Mouse (Mus musculus) forebrain, postnatal 0 days (tissue): ENCODE measurements around the gene Uap1l1. TPM values are rescaled to one million over a fixed set of nuclear protein-coding genes. Genes with fewer than 3 reads are reported as not detected.
"Not testable (repeated sequence)": the region's sequence is repeated elsewhere in the genome, so short reads cannot be mapped to it uniquely, and the experiment has no call there.

ENCODE experiments used
- ATAC-seq: fragments of 200-750 bp; cut with Nextera tagmentation; 2 replicates; pipeline ENCODE4 v1.8.0; 2017; ENCODE audit warnings: mild to moderate bottlenecking, moderate library complexity
- DNase-seq: peaks from one replicate; pipeline ENCODE4 v3.0.0-alpha.2; 2015
- H3K27ac ChIP-seq: fragments of 300-500 bp; sonication (generic); 2 replicates; pipeline ENCODE4 v1.5.1; 2014; ENCODE audit warnings: low read depth, mild to moderate bottlenecking, antibody characterized with exemption, low read length, moderate library complexity, mixed read lengths
- H3K27me3 ChIP-seq: fragments of 300-500 bp; sonication (generic); 2 replicates; pipeline ENCODE4 v1.6.1; 2014; ENCODE audit warnings: mild to moderate bottlenecking, low read length, mixed read lengths; ENCODE audit not compliant: insufficient read depth
- H3K36me3 ChIP-seq: fragments of 300-500 bp; sonication (generic); 2 replicates; pipeline ENCODE4 v1.6.1; 2014; ENCODE audit warnings: mild to moderate bottlenecking, moderate library complexity; ENCODE audit not compliant: insufficient read depth
- H3K4me1 ChIP-seq: fragments of 300-500 bp; sonication (generic); 2 replicates; pipeline ENCODE4 v1.6.1; 2014; ENCODE audit warnings: antibody characterized with exemption; ENCODE audit not compliant: insufficient read depth
- H3K4me2 ChIP-seq: fragments of 300-500 bp; sonication (generic); 2 replicates; pipeline ENCODE4 v1.6.1; 2014; ENCODE audit warnings: low read depth, mild to moderate bottlenecking, moderate library complexity
- H3K4me3 ChIP-seq: fragments of 300-500 bp; sonication (generic); 2 replicates; pipeline ENCODE4 v1.5.1; 2014; ENCODE audit warnings: low read depth, low read length, mixed read lengths
- H3K9ac ChIP-seq: fragments of 300-500 bp; sonication (generic); 2 replicates; pipeline ENCODE4 v1.6.1; 2014; ENCODE audit warnings: mild to moderate bottlenecking
- H3K9me3 ChIP-seq: fragments of 300-500 bp; sonication (generic); 2 replicates; pipeline ENCODE4 v1.6.1; 2016; ENCODE audit warnings: low read length
- CTCF ChIP-seq: sonication (generic); IDR thresholded peaks from 2 replicates; pipeline ENCODE4 v1.5.1; 2016; ENCODE audit warnings: antibody characterized with exemption, control low read depth, low read depth
- WGBS: fragments of 180-500 bp; shearing (Covaris S2); extraction: QIAGEN DNeasy Blood & Tissue Kit; methylation state at CpG from one replicate; pipeline ENCODE4 v1.1.7; 2014; 5-methylcytosine and 5-hydroxymethylcytosine counted together
- polyA plus RNA-seq: library from polyadenylated mRNA; unstranded; fragments of >200 nt; fragmentation: Nextera tagmentation; extraction: Ambion mirVana; gene quantifications from 2 replicates; pipeline ENCODE4 v1.2.1, GENCODE M21; 2015
- total RNA-seq: library from RNA; depleted of rRNA; stranded (reverse); fragments of >200 nt; gene quantifications from 2 replicates; pipeline ENCODE4 v1.2.3, GENCODE M21; 2014; rRNA removed

Uap1l1 gene
- 4.1 and 5.2 TPM in 2 replicates for total RNA-seq
- polyA plus RNA-seq, result 10.4 and 11.9 TPM in 2 replicates

- ATAC-seq (peak; percentile 86), DNase-seq (peak; percentile 54)
- peak within 1 kb of the TSS; percentile 54 for H3K4me3 ChIP-seq
- peak within 1 kb of the TSS; percentile 99 for H3K4me2 ChIP-seq
- no peak within 1 kb of the TSS for H3K27ac ChIP-seq
- H3K27me3 ChIP-seq, result peaks cover 6% of the 10 kb centered on the region; the same call in 1 of the 2 replicates
- 2% methylated on average over 54 of the region's 54 CpGs for WGBS
- no peaks in the 10 kb centered on the region for H3K9me3 ChIP-seq
- H3K9ac ChIP-seq, result peak within 1 kb of the TSS; percentile 58
- TF ChIP-seq CTCF, result no peak
- H3K36me3 ChIP-seq, result no peaks in the 10 kb centered on the region
- H3K4me1 ChIP-seq, result no peaks in the 10 kb centered on the region; the same call in 1 of the 2 replicates
Measured at GRCm38 (mm10) chr2:25365091-25365761, at the start of gene Uap1l1. Uap1l1 (minus strand) TSS chr2:25365682.

GRCm38 (mm10) chr2:25413436-25413835, 48.0 kb upstream of the Uap1l1 start:
- not testable (repeated sequence) for H3K4me2 ChIP-seq, H3K4me3 ChIP-seq, H3K9me3 ChIP-seq, H3K27me3 ChIP-seq, H3K4me1 ChIP-seq, ATAC-seq, H3K27ac ChIP-seq, H3K9ac ChIP-seq, DNase-seq
- peaks cover 29% of the 10 kb centered on the region for H3K36me3 ChIP-seq
- peak; percentile 45 for TF ChIP-seq CTCF

GRCm38 (mm10) chr2:25408908-25409307, 43.4 kb upstream of the Uap1l1 start:
- peaks cover 43% of the 10 kb centered on the region for H3K36me3 ChIP-seq
- WGBS, result 93% methylated on average over 10 of the region's 10 CpGs

GRCm38 (mm10) chr2:25403994-25404393, 38.5 kb upstream of the Uap1l1 start:
- no peak for ATAC-seq

More at GRCm38 (mm10) chr2:25408908-25409307, 43.4 kb upstream of the Uap1l1 start:
- Histone ChIP-seq H3K27me3 (no peaks in the 10 kb centered on the region), H3K9ac (no peak overlapping the region), H3K27ac (no peak overlapping the region), H3K4me2 (no peak overlapping the region), H3K9me3 (no peaks in the 10 kb centered on the region), H3K4me3 (no peak overlapping the region), H3K4me1 (peaks cover 7% of the 10 kb centered on the region; the same call in 1 of the 2 replicates)
- TF ChIP-seq CTCF, result no peak
- ATAC-seq, result no peak
- DNase-seq, result no peak

GRCm38 (mm10) chr2:25402972-25403601, 37.6 kb upstream of the Uap1l1 start:
- Histone ChIP-seq H3K27me3 (no peaks in the 10 kb centered on the region), H3K27ac (peak overlapping the region; percentile 97), H3K4me3 (peak overlapping the region; percentile 97), H3K4me1 (peaks cover 12% of the 10 kb centered on the region; the same call in 1 of the 2 replicates), H3K4me2 (peak overlapping the region; percentile 66), H3K36me3 (peaks cover 11% of the 10 kb centered on the region), H3K9ac (peak overlapping the region; percentile 100), H3K9me3 (no peaks in the 10 kb centered on the region)
- TF ChIP-seq CTCF, result no peak
- peak; percentile 89 for ATAC-seq
- DNase-seq, result peak; percentile 94
- 4% methylated on average over 53 of the region's 54 CpGs for WGBS

More at GRCm38 (mm10) chr2:25403994-25404393, 38.5 kb upstream of the Uap1l1 start:
- peaks cover 19% of the 10 kb centered on the region for H3K36me3 ChIP-seq
- no peak for TF ChIP-seq CTCF
- H3K4me3 ChIP-seq, result peak overlapping the region; percentile 97
- H3K4me2 ChIP-seq, result peak overlapping the region; percentile 66
- H3K9me3 ChIP-seq, result no peaks in the 10 kb centered on the region
- DNase-seq, result no peak
- WGBS, result 66% methylated on average over 4 of the region's 4 CpGs
- H3K27me3 ChIP-seq, result no peaks in the 10 kb centered on the region
- H3K27ac ChIP-seq, result peak overlapping the region; percentile 97
- H3K4me1 ChIP-seq, result peaks cover 12% of the 10 kb centered on the region; the same call in 1 of the 2 replicates
- peak overlapping the region; percentile 100 for H3K9ac ChIP-seq

GRCm38 (mm10) chr2:25402377-25402971, 37.0 kb upstream of the Uap1l1 start:
- Histone ChIP-seq H3K9me3 (no peaks in the 10 kb centered on the region), H3K4me1 (peaks cover 12% of the 10 kb centered on the region; the same call in 1 of the 2 replicates), H3K4me3 (peak overlapping the region; percentile 97), H3K9ac (peak overlapping the region; percentile 100), H3K27me3 (no peaks in the 10 kb centered on the region), H3K4me2 (peak overlapping the region; percentile 66), H3K27ac (peak overlapping the region; percentile 97), H3K36me3 (peaks cover 5% of the 10 kb centered on the region; the same call in 1 of the 2 replicates)
- DNase-seq (peak; percentile 92), ATAC-seq (peak; percentile 44)
- peak; percentile 86 for TF ChIP-seq CTCF
- 1% methylated on average over 13 of the region's 13 CpGs for whole genome bisulfite sequencing
